Mouse (Mus musculus) liver, postnatal 0 days (tissue): Measurements from ENCODE around the gene Adcy4.
A peak's percentile ranks its signal among the peaks of the same experiment; 100 is the strongest.

Experiments
- CTCF ChIP-seq: sonication (generic); IDR thresholded peaks from 2 replicates; pipeline ENCODE4 v1.5.1; 2016; ENCODE audit warnings: antibody characterized with exemption, low read depth
- EP300 ChIP-seq: IDR thresholded peaks from 2 replicates; pipeline ENCODE4 v1.6.1; 2016; ENCODE audit warnings: antibody characterized with exemption, low read depth, mild to moderate bottlenecking

DNA sequence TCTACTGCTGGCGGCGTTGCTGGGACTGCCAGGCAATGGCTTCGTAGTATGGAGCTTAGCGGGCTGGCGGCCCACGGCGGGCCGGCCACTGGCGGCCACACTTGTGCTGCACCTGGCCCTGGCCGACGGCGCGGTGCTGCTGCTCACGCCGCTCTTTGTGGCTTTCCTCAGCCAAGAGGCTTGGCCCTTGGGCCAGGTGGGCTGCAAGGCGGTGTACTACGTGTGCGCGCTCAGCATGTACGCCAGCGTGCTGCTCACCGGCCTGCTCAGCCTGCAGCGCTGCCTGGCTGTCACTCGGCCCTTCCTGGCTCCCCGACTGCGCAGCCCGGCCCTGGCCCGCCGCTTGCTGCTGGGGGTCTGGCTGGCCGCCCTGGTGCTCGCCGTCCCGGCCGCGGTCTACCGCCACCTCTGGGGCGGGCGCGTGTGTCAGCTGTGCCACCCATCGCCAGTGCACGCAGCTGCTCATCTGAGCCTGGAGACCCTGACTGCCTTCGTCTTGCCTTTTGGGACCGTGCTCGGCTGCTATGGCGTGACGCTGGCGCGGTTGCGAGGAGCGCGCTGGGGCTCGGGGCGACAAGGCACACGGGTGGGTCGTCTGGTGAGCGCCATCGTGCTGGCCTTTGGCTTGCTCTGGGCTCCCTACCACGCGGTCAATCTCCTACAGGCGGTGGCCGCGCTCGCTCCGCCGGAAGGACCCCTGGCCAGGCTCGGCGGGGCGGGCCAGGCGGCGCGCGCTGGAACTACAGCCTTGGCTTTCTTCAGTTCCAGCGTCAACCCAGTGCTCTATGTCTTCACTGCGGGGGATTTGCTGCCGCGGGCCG, 21.7 kb downstream of the Adcy4 start:
- TF ChIP-seq EP300 (no peak), CTCF (peak; percentile 30)
